Mouse (Mus musculus): ENCODE data around the gene Gskip.
A peak's percentile ranks its signal among the peaks of the same experiment; 100 is the strongest.

The Gskip gene

DNA sequence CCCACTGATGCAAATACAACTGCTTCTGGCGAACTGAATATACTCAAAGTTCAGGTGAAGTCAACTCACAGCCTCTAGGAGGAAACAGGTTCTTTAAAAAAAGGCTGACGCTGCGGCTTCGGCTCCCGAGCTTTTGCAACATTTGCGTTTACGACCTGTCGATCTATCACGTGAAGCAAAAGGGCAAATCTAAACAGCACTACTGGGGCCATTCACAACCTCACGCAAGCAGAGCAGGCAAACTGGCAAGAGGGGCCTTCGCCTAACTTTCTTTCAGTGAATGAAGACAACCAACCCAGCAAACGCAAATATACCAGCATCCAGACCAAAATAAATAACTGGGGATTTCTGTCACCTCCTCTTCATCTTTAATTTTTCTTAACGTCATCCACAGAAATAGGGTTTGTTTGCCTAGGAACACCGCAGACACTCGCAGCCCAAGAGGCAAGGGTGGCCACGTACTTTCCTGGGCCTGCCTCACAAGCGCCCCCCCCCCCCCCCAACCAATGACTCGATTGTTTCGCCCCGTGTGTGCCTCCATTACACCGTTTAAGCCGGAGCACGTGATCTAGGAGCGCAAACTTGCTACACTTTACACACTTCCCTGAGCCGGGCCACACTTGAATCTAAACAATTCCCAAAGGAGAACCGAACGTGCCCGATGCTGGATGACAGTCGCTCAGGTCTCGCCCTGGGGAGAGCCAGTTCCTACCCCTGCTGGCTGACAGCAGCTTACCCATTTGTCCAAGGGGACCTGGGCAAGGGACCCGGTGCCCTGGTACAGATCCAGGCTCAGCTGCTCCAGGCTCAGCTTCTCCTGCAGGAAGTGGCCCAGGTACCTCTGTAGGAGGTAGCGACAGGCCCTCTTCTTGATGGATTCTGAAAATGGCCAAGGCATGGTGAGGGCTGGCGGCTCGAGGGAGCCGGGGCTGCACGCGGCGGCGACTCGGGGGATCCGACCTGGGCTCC lies at the start of gene Gskip:
TSS of gene Gskip (plus strand) at position 897 of the 969 bp plus-strand sequence.
- Histone ChIP-seq H3K9me3 (ENCODE audit: low read length) (no peaks in the 10 kb centered on the region), H3K4me3 (replicated peaks; ENCODE audit: low read length) (peak within 1 kb of the TSS; percentile 99), H3K27me3 (ENCODE audit: insufficient read depth, low read length) (no peaks in the 10 kb centered on the region), H3K4me1 (replicated peaks; ENCODE audit: low read depth, low read length) (peaks cover 45% of the 10 kb centered on the region), H3K36me3 (ENCODE audit: insufficient read depth, low read length) (peaks cover 34% of the 10 kb centered on the region)
- TF ChIP-seq CTCF (conservative IDR thresholded peaks at IDR 0.05; ENCODE audit: low read length) (no peak), POU5F1 (IDR thresholded peaks at IDR 0.05; ENCODE audit: borderline replicate concordance, low read length) (no peak), NANOG (IDR thresholded peaks at IDR 0.05; ENCODE audit: borderline replicate concordance, low read length) (no peak)

DNA sequence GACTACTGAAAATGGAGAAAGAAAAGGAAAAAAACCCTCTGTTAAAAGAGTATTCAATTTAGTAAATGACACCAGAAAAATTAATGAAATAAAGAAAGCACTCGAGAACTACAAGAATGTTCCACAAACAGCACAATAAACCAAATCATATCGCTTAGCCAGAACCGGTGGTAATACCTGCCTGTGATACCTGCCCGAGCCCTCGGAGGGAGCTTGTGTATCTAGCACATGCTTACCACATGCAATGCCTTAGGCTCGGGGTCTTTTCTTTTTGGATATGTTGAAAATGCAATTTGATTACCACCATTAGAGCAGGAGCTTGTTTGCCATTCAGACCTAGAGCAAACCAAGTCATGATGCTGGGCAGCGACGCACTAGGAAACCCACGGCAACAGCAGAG lies 48.1 kb upstream of the Gskip start:
- H3K4me1 ChIP-seq (replicated peaks; ENCODE audit: low read depth, low read length): peaks cover 7% of the 10 kb centered on the region; the same call in 1 of the 2 replicates
- TF ChIP-seq POU5F1 (IDR thresholded peaks at IDR 0.05; ENCODE audit: borderline replicate concordance, low read length): no peak
- no peak for TF ChIP-seq NANOG (IDR thresholded peaks at IDR 0.05; ENCODE audit: borderline replicate concordance, low read length)
- no peak for TF ChIP-seq CTCF (conservative IDR thresholded peaks at IDR 0.05; ENCODE audit: low read length)
- no peak overlapping the region for H3K4me3 ChIP-seq (replicated peaks; ENCODE audit: low read length)
- H3K27me3 ChIP-seq (ENCODE audit: insufficient read depth, low read length): no peaks in the 10 kb centered on the region
- H3K9me3 ChIP-seq (ENCODE audit: low read length): peaks cover 32% of the 10 kb centered on the region
- H3K36me3 ChIP-seq (ENCODE audit: insufficient read depth, low read length): peaks cover 99% of the 10 kb centered on the region

DNA sequence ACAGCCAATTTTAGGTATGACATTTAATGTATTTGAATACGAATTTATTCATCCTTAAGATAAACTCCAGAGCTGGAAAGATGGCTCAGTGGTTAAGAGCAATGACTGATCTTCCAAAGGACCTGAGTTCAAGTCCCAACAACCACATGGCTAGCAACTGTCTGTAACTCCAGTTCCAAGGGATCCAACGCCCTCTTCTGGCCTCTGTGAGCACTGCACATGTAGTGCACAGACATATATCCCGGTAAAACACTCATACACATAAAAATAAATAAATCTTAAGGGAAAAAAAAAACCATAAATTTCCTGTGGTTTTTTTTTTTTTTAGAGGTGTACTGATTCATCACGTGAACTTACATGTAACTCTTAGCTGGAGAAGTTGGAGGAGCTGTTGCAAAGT lies 47.1 kb upstream of the Gskip start:
- no peak for TF ChIP-seq NANOG (IDR thresholded peaks at IDR 0.05; ENCODE audit: borderline replicate concordance, low read length)
- TF ChIP-seq CTCF (conservative IDR thresholded peaks at IDR 0.05; ENCODE audit: low read length): peak; percentile 66

DNA sequence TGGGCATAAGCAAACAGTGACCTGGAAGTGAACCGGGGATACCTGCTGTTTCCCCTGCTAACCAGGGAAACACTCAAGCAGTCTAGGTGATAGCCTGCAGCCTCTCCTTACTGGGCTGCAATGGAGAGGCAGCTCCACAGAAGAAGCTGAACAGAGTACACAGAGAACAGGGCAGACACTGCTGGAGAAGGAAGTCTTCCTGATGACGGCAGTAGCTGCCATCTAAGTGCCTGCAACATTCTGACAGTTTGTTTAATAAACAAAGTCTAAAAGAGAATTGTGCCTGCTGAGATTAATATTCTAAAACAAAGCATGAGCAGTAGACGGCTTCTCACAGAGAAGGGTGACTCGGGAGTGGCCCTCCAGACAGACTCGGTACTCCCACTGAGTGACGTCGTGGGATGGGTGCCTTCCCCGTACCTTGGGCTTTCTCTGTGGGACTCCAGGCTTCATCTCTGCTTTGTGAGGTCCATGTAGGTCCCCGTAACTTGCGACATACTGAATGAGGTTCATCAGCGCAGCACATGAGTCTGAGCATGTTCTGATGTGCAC lies 41.8 kb upstream of the Gskip start:
- H3K9me3 ChIP-seq (ENCODE audit: low read length): no peaks in the 10 kb centered on the region
- no peaks in the 10 kb centered on the region for H3K27me3 ChIP-seq (ENCODE audit: insufficient read depth, low read length)
- H3K36me3 ChIP-seq (ENCODE audit: insufficient read depth, low read length): peaks cover 99% of the 10 kb centered on the region
- H3K4me3 ChIP-seq (replicated peaks; ENCODE audit: low read length): no peak overlapping the region
- TF ChIP-seq CTCF (conservative IDR thresholded peaks at IDR 0.05; ENCODE audit: low read length): no peak
- TF ChIP-seq NANOG (IDR thresholded peaks at IDR 0.05; ENCODE audit: borderline replicate concordance, low read length): no peak
- no peak for TF ChIP-seq POU5F1 (IDR thresholded peaks at IDR 0.05; ENCODE audit: borderline replicate concordance, low read length)
- no peaks in the 10 kb centered on the region for H3K4me1 ChIP-seq (replicated peaks; ENCODE audit: low read depth, low read length)

More for the DNA sequence above, 47.1 kb upstream of the Gskip start:
- H3K9me3 ChIP-seq (ENCODE audit: low read length): peaks cover 22% of the 10 kb centered on the region
- no peak overlapping the region for H3K4me3 ChIP-seq (replicated peaks; ENCODE audit: low read length)
- peaks cover 99% of the 10 kb centered on the region for H3K36me3 ChIP-seq (ENCODE audit: insufficient read depth, low read length)
- H3K27me3 ChIP-seq (ENCODE audit: insufficient read depth, low read length): no peaks in the 10 kb centered on the region
- peaks cover 7% of the 10 kb centered on the region; the same call in 1 of the 2 replicates for H3K4me1 ChIP-seq (replicated peaks; ENCODE audit: low read depth, low read length)

DNA sequence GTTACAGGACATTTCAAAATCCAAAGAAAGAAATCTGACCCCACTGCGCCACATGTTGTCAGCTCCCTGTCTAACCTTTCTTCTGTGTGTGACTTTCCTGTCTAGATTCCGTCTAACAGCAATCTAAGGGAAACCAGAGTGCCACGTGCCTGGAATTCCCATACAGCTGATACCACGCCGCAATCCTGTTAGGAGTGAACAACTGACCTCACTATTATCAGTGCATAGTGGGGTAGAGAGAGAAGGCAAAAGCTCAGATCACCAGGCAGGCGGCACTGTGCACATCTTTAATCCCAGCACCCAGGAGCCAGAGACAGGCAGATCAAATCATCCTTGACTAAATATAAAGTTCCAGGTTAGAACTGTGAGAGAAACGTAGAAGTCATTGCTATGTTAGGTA lies 28.8 kb upstream of the Gskip start:
- Histone ChIP-seq H3K36me3 (ENCODE audit: insufficient read depth, low read length) (peaks cover 97% of the 10 kb centered on the region), H3K9me3 (ENCODE audit: low read length) (no peaks in the 10 kb centered on the region), H3K4me1 (replicated peaks; ENCODE audit: low read depth, low read length) (peaks cover 10% of the 10 kb centered on the region), H3K27me3 (ENCODE audit: insufficient read depth, low read length) (no peaks in the 10 kb centered on the region), H3K4me3 (replicated peaks; ENCODE audit: low read length) (peak overlapping the region; percentile 37; the same call in 1 of the 2 replicates)
- no peak for TF ChIP-seq NANOG (IDR thresholded peaks at IDR 0.05; ENCODE audit: borderline replicate concordance, low read length)
- no peak for TF ChIP-seq POU5F1 (IDR thresholded peaks at IDR 0.05; ENCODE audit: borderline replicate concordance, low read length)
- TF ChIP-seq CTCF (conservative IDR thresholded peaks at IDR 0.05; ENCODE audit: low read length): no peak

DNA sequence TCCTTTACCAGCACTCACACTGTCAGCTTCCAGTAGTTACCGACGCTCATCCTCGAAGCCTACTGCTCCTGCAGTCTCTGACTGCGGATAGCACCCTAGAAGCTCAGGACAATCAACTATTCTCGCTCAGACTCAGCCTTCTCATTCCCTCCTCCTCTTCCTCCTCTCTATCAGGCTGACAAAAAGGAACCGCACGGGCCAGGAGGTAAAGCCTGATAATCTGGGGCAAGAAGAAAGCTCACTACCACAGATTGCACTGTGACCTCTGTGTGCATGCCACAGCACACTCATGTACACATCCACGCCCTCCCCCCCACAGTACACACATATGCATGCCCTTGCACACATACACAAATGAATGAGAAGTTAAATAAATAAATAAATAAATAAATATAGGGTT lies 8.4 kb upstream of the Gskip start:
- peaks cover 74% of the 10 kb centered on the region for H3K36me3 ChIP-seq (ENCODE audit: insufficient read depth, low read length)
- TF ChIP-seq CTCF (conservative IDR thresholded peaks at IDR 0.05; ENCODE audit: low read length) (no peak), POU5F1 (IDR thresholded peaks at IDR 0.05; ENCODE audit: borderline replicate concordance, low read length) (no peak), NANOG (IDR thresholded peaks at IDR 0.05; ENCODE audit: borderline replicate concordance, low read length) (no peak)
- no peak overlapping the region for H3K4me3 ChIP-seq (replicated peaks; ENCODE audit: low read length)
- H3K27me3 ChIP-seq (ENCODE audit: insufficient read depth, low read length): no peaks in the 10 kb centered on the region
- peaks cover 24% of the 10 kb centered on the region for H3K4me1 ChIP-seq (replicated peaks; ENCODE audit: low read depth, low read length)
- no peaks in the 10 kb centered on the region for H3K9me3 ChIP-seq (ENCODE audit: low read length)

DNA sequence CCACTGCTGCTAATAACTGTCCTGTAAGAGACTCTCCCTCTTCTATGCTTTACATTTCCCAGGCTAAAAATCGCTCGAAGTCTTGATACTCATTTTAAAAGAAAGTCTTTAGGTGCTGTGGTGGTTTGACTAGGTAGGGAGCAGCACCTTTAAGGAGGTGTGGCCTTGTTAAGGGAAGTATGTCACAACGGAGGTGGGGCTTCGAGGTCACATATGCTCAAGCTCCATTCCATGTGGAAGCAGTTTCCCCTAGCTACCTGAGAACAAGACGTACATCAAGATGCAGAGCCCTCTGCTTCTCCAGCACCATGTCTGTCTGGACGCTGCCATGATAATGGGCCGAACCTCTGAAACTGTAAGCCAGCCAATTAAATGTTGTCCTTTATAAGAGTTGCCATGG lies 6.4 kb upstream of the Gskip start:
- Histone ChIP-seq H3K9me3 (ENCODE audit: low read length) (no peaks in the 10 kb centered on the region), H3K36me3 (ENCODE audit: insufficient read depth, low read length) (peaks cover 74% of the 10 kb centered on the region), H3K4me3 (replicated peaks; ENCODE audit: low read length) (0 out of 2 replicates have a peak overlapping the region, but pooled peaks have one; percentile 5), H3K4me1 (replicated peaks; ENCODE audit: low read depth, low read length) (peaks cover 36% of the 10 kb centered on the region), H3K27me3 (ENCODE audit: insufficient read depth, low read length) (no peaks in the 10 kb centered on the region)
- TF ChIP-seq POU5F1 (IDR thresholded peaks at IDR 0.05; ENCODE audit: borderline replicate concordance, low read length) (no peak), CTCF (conservative IDR thresholded peaks at IDR 0.05; ENCODE audit: low read length) (no peak), NANOG (IDR thresholded peaks at IDR 0.05; ENCODE audit: borderline replicate concordance, low read length) (no peak)

DNA sequence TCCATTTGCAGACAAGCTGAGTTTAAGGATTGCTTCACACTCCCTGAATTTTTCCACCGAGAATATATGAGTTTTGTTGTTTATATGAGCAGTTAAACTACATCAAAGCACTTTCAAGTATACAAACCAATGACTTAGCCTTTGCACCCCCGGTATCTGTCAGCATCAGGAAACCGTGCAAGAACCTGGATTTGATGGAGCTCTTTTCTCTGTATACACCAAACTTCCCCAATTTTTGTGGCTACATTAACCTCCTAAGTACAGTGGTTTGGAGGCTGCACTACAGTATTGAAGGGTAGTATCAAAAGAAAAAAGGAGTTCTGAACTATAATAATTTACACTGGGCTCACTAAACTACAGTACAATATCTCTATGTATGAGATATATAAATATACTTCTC lies 5.9 kb upstream of the Gskip start:
- Histone ChIP-seq H3K9me3 (ENCODE audit: low read length) (no peaks in the 10 kb centered on the region), H3K27me3 (ENCODE audit: insufficient read depth, low read length) (no peaks in the 10 kb centered on the region), H3K4me3 (replicated peaks; ENCODE audit: low read length) (0 out of 2 replicates have a peak overlapping the region, but pooled peaks have one; percentile 5), H3K36me3 (ENCODE audit: insufficient read depth, low read length) (peaks cover 69% of the 10 kb centered on the region), H3K4me1 (replicated peaks; ENCODE audit: low read depth, low read length) (peaks cover 42% of the 10 kb centered on the region)
- TF ChIP-seq POU5F1 (IDR thresholded peaks at IDR 0.05; ENCODE audit: borderline replicate concordance, low read length): no peak
- no peak for TF ChIP-seq NANOG (IDR thresholded peaks at IDR 0.05; ENCODE audit: borderline replicate concordance, low read length)
- no peak for TF ChIP-seq CTCF (conservative IDR thresholded peaks at IDR 0.05; ENCODE audit: low read length)
